Mouse (Mus musculus): Measurements from ENCODE around the gene St3gal4.

St3gal4 gene

GRCm38 (mm10) chr9:35045756-35046155 is 73.3 kb downstream of the St3gal4 start:
- DNase-seq: peak; percentile 86 to 92

- peak; percentile 65 to 87 for DNase-seq
Observed at GRCm38 (mm10) chr9:35045031-35045531, 74.0 kb downstream of the St3gal4 start.

DNA sequence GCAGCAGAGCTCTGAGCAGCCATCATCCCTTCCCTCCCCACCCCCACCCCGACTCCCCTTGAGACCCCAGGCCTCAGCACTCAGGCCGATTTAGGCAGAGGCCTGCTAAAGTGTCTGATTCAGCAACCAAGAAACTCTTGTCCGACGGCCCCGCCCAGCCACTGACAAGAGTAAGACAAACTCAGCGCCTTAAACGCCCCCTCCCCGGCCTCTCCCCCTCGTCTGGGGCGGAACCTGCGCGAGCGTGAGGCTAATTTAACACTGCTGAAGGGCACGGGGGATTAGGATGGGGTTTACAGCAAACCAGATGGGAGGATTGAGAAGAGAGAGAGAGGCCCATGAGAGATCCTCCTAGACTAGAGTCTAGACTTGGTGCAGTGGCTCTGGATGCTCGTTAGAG is 74.6 kb downstream of the St3gal4 start:
- DNase-seq: peak; percentile 54 to 69

GRCm38 (mm10) chr9:35043619-35044018 is 75.4 kb downstream of the St3gal4 start:
- DNase-seq: no peak

- no peak for DNase-seq
Observed at GRCm38 (mm10) chr9:35041493-35041892, 77.6 kb downstream of the St3gal4 start.

DNA sequence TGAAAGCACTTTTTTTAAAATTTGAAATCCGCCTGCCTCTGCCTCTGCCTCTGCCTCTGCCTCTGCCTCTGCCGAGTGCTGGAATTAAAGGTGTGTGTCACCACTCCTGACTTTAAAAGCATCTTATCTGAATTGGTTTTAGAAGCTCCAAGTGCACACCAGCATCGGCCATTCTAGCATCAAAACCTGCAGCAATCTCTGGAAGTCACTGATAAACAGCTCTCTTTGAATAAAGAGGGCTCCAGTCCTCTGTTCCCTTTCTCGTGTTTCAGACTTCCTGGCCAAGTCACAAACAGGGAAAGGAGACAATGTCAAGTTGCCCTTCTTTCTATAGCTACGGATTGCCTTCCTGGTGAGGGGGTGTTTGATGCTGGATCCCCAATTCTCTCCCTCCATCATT is 79.2 kb downstream of the St3gal4 start:
- DNase-seq: no peak

DNA sequence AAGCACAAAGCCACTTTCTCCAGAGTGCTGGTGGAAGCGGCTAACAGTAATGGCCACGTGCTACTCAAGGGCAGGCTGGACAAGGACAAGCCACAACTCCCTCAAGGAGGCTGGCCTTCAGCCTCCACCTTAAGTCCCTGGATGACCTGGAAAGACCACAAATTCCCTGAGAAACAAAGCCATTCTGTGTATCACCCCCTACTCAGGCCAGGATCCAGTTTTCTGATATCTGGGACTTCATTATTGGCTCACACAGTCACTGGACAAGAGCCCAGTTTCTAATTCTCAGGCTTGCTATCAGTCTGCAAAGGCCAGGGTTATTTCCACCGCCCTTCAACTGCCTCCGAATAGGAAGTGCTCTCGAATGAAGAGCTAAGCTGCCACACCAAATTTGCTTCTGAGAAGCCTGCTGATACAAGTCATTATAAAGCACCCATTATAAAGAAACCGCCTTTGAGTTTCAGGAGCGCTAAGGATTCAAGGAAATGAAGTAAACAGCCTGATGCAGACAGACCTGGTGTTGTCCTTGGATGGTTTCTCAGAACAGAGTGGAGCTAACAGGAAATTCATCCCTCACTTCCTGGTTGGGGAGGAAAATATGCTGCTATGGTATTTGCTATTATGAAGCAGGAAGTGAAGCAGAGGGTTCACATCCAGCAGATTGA is 80.0 kb downstream of the St3gal4 start:
- peak; percentile 46 to 53 for DNase-seq

GRCm38 (mm10) chr9:35035074-35035473 is 84.0 kb downstream of the St3gal4 start:
- DNase-seq: peak in 1 of 2 experiments; percentile 9

DNA sequence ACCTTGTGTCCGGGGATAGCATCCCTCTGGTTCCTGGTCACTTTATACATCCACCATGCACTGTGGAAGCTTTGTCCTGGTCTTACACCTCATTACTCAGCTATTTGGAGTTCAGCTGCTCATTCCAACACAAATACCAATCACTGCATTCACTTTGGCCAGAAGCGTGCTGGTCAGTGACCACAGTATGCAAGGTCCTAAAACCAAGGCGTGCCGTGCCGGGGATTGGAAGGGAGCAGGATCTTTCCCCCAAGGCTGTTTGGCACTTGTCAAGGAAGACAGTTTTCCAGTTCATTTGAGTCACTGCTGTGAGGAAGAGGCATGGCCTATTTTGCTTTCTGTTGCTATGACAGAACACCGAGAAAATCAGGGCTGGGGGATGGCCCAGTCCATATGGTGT is 86.6 kb downstream of the St3gal4 start:
- DNase-seq: no peak

- DNase-seq: no peak
Observed at GRCm38 (mm10) chr9:35030823-35031222, 88.2 kb downstream of the St3gal4 start.

DNA sequence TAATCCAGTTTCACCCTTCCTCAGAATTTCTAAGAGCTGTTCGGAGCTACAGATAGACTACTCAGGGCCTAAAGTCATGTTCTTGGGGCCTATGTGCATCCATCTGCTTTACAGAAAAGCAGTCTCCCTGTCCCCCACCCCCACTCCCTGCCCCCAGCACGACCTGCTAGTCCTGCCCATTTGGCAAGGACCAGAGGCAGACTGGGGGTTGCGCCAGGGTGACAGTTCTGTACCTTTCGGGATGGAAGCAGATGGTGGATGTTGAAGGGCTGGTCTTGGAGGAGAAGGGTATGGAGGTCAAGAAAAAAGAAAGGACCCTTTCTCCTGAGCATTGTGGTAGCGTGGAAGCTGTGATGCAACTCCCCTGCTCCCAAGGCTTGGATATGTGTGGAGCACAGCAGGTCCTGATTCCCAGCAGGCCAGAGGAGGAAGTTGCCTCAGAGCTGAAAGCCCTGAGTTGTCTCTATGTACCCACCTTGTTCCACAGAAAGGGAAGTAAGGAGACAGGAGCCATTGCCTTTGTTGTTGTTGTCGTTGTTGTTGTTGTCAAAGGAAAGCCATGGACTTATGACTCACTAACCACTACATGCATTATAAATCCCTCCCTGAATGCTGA is 91.6 kb downstream of the St3gal4 start:
- no peak for DNase-seq

DNA sequence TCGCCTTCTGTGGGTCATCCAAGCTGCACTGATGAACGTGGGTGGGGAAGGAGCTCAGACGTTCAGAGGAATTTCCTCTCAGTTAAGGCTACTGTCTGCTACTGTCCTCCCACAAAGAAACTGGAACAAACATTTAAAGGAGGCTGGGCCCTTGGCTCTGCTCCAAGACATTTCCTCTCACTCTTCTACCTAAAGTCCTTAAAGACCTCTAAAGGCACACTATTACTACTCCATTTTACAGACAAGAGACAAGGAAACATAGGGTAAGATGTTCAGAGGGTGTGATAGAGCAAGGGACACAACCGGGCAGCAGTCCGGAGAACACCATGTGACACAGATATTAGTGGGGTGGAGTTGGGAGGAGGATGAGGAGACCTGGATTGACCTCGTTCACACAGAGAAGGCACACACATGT is 92.2 kb downstream of the St3gal4 start:
- DNase-seq: no peak

GRCm38 (mm10) chr9:35026311-35026710 is 92.8 kb downstream of the St3gal4 start:
- DNase-seq: no peak

GRCm38 (mm10) chr9:35024591-35025496 is 94.2 kb downstream of the St3gal4 start:
- no peak for DNase-seq

GRCm38 (mm10) chr9:35021744-35022143 is 97.3 kb downstream of the St3gal4 start:
- DNase-seq: no peak

DNA sequence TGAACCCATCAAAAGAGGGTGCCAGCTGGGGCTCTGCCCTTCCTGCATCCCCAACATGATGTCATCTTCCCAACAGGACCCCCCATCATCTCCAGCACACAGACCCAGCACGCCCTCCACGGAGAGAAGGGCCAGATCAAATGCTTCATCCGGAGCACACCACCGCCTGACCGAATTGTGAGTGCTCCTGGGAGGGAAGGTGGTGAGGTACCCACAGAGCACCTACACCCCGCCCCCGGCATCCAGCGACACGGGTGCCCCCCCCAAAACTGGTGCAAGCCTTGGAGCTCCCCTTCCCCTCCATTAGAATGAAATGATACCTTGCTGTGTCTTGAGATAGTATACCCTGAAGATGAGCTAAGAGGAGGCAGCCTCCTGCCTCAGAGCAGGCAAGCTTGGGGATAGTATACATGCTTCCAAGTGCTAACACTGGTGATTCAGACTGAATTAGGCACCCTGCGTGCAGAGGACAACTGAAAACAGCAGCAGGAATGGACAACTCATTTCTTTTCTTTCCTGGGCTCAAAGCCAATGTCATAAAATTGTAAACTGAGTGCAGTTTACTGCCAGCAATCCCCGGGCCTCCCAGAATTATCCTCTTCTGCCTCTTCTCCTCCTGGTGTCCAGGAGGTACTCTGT is 98.9 kb downstream of the St3gal4 start:
- DNase-seq: no peak

GRCm38 (mm10) chr9:35019372-35019771 is 99.7 kb downstream of the St3gal4 start:
- peak in 1 of 2 experiments; percentile 72 for DNase-seq

DNA sequence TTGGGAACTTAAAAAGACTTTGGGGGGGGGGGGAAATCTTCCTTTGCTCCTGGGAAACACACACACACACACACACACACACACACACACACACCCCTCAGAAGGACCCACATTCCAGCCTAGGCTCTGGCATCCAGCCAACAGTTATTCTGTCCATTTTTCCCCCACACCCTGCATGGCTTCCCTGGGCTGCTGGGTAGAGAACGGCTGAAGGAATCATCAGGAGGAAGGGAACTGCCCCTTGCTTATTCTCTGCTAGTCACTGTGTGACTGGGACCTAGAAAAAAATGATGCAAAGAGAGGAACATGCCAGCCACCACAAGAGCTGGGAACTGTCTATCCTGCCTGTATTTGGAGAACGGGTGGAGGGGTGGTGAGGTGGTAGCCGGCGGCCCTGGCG is 101.0 kb downstream of the St3gal4 start:
- DNase-seq: no peak

GRCm38 (mm10) chr9:35017563-35017962 is 101.5 kb downstream of the St3gal4 start:
- DNase-seq: peak in 1 of 2 experiments; percentile 43

- peak; percentile 58 to 59 for DNase-seq
Observed at GRCm38 (mm10) chr9:35016762-35017161, 102.3 kb downstream of the St3gal4 start.

DNA sequence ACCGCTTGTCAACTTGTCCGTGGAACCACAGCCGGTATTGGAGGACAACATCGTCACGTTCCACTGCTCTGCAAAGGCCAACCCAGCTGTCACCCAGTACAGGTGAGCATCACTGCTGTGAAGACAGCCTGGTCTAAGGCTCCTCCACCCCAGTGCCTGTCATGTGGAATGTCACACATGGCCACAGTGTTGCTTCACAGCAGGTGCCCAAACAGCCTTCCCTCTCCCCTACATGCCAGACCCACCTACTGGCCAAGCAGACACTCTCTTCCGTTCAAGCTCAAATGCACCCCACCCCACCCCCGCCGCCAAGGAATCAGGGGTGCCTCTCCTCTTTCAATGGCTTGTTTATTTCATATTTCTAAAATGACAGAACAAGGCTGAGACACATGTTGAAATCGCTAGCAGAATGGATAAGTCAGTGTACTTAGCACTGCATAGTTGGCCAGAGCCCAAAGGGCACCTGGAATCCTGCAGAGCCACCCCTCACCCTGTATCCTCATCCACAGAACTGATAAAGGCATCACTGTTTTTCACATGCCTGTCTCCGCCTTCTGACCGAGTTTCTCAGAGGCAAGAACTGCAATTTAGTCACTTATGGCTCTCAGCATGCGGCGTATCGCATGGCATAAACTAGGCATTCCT is 111.2 kb downstream of the St3gal4 start:
- peak in 1 of 2 experiments; percentile 38 for DNase-seq

GRCm38 (mm10) chr9:35004113-35004512 is 115.0 kb downstream of the St3gal4 start:
- DNase-seq: no peak
